Mouse (Mus musculus): Measurements from ENCODE around the gene Hnrnpl. TPM values are rescaled to one million over a fixed set of nuclear protein-coding genes. Genes with fewer than 3 reads are reported as not detected.

Hnrnpl gene
- 325 and 346 TPM in 2 replicates for polyA plus RNA-seq (2012; rRNA removed)

DNA sequence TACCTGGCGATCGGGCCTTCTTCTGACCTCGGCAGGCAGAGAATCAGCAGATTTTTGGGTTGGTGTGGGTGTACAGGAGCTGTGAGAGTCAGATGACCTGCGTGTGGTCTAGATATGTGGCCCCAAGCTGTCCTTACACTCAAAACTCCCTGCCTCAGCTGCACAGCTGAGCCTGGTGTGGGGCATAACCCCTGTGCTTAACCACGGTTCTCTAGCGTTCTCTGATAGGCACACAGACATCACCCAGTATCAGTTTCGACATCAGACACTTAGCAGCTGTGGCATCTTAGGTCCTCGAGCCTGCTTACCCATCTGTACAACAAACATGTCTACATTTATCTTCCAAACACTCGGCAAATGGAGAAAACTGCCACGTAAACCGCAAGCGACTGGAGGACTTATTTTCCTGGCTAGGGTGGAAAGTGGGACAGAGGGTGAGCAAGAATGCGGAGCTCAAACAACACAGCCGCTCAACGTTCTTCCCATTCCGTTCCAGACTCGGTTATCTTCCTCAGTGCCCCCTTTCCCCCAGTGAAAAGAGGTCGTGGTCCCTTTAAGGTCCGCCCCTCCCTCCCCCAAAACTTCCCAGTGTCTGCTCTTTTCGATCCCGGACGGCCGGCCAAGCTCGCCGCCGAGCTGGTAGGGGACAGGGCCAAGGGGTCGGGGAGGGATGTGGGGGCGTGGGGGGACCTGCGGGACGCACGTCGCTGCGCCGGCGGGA is at the start of gene Hnrnpl:
TSS of gene Hnrnpl (plus strand) at position 321 of the 721 bp plus-strand sequence.
- DNase-seq (ENCODE audit: low spot score), result no peak

DNA sequence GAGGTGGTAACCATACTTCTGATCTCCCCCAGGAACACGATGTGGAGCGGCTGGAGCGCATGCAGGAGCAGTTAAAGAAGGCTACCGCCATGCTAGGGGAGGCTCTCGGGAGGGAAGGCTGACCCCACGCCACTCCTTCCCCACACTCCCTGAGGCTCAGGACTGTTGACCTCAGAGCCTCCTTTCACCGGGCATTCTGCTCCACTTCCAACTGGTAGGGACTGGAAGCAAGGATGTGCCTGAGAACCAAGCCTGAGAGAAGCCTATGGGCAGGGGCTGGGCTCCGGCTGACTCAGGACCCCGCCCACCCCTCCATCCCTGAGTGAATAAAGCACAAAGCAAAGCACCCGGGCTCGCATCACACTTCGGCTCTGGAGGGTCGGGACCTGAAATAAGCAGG is 49.7 kb upstream of the Hnrnpl start:
- DNase-seq (ENCODE audit: low spot score), result no peak

DNA sequence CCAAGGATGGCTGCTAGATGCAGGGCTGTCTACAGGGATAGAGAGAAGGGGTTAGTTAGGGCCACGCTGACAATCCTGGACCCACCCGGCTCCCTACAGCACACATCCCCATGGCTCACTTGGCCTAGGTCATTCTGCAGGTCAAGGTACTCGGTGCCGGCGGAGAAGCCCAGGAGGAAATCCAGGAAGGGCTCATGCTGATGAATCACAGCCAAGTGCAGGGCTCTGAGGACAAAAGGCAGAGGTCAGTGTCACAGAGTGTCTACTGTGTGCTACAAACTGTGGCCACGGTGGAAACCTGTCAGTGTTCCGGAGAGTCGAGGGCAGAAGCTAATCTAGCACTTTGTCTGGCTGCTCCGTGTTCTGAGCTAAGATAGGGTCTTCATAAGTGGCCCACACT is 46.4 kb upstream of the Hnrnpl start:
- no peak for DNase-seq (ENCODE audit: low spot score)

DNA sequence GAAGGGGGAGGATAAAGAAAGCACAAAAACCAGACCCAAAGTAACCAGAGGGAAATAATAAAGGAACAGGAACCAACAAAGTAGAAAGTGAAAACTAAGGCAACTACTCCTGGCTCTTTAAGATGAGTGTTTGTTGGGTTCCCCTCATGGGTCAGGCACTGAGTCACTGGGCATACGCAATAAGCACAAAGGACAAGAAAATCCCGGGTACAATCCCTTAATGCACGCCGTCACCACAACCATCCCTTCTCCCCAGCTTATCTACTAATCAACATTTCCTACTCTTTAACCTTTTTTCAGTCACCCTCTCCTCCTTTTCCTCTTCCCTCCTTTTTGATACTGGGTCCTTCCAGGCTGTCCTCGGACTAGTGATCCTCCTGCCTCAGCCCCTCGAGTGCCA is 43.1 kb upstream of the Hnrnpl start:
- DNase-seq (ENCODE audit: low spot score), result no peak

DNA sequence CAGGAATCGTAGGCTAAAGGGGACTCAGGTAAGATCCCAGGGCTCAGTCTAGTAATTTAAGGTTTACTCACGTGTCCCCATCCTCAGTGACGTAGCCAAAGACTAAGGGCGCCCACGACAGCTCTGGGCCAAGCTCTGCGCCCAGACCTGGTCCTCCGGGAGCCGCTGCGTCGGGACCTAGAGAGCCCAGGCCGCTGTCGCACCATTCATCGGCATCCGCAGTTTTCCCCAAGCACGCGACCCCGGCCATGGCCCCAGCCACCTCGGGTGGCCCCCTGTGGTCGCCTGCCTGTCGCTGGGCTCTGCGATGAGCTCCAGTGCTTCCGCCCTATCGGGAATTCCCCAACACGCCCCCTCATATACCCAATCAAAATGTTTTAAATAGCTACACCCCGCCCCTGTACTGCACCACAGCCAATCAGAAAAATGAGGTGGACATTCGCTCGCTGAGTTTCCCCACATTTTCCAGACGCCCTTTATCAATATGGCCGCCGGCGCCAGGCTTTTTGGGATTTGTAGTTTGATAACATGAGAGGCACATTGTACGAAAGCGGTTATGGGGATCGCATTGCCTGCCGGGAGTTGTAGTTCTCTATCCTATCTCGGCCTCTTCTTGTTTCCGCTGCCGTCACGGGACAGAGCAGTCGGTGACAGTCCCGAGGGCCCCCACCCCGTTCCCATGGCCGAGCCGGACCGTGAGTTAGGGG is 42.0 kb upstream of the Hnrnpl start, which contains the start of gene Sirt2:
TSS of gene Sirt2 (plus strand) at position 563 of the 707 bp plus-strand sequence.
- peak; percentile 79 for DNase-seq (ENCODE audit: low spot score)

DNA sequence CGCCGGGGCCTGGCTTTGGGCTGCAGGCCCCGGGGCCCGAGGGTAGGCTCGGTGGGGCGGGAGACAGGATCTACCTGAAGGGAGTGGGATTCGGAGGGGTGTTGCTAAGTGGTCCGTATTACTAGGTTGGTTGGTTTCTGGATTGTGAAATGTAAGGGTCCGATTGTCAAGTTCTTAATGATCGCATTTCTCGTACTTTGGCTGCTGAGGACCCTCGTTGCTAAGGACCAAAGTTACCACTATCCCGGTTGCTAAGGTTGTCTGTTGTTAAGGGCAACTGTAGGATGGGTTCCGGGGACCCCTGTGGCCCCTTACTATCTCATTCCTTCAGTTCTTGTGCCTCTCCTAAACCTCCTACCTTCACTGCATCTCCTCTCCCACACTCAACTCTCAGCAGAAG is 41.4 kb upstream of the Hnrnpl start:
- DNase-seq (ENCODE audit: low spot score), result no peak

DNA sequence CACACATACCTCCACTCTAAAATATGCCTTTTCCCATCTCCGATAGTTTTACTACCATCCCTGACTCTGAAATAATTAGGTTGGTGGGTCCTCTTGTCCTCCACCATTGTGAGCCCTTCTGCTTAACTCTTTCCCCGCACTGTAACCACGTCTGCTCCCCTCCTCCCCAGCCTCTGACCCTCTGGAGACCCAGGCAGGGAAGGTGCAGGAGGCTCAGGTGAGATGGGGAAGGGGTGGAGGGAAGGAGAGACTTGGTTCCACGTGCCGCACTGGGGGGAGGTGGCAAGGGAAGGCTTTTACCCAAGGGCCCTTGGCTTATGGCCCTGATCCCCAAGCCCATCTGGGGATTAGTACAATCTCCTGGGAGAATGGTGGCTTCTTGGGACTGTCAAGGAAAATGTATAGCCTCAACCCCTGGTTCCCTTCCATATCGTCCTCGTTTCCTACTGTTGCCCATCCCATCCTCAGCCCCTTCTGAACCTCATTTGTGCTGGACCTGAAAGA is 40.8 kb upstream of the Hnrnpl start, which contains the start of gene Nfkbib:
TSS of gene Nfkbib (minus strand) at position 51 of the 504 bp plus-strand sequence.
- DNase-seq (ENCODE audit: low spot score), result no peak

DNA sequence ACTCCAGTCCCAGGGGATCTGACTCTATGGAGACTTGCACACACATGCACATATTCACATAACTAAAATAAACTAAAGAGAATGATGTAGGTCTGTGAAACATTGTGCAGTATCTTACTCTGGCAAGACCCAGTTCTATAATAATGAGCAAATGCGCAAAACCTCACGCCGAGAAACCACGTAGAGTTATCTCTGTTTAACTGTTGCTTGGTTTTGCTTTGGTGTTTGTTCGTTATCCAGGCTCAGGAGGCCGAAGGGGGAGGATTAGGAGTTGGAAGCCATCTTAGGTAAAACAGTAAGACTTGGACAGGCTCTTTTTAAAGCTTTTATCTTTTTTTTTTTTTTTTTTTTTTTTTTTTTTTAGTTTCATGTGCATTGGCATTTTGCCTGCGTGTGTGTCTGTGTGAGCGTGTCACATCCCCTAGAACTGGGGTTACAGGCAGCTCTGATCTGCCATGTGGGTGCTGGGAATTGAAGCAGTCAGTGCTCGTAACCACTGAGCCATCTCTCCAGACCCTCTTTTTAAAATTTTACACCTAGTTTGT is 38.9 kb upstream of the Hnrnpl start:
- DNase-seq (ENCODE audit: low spot score), result no peak

DNA sequence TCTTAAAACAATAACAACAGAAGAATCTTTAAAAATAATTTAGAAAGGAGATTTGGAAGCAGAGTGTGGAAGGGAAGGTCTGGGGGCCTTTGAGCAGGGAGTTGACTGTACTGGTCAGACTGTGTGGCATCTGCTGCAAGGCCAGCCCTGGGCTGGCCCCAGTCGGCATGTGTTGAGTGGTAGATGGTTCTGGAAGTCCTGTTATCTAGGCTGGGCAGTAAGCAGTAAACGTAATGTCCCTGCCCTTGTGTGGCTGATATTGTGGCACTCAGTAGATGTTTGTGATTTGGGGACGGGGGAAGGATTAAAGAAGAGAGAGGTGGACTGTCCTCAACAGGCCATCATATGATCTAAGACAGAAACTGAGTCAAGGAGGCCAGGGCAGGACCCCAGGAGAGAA is 38.0 kb upstream of the Hnrnpl start:
- DNase-seq (ENCODE audit: low spot score), result no peak

DNA sequence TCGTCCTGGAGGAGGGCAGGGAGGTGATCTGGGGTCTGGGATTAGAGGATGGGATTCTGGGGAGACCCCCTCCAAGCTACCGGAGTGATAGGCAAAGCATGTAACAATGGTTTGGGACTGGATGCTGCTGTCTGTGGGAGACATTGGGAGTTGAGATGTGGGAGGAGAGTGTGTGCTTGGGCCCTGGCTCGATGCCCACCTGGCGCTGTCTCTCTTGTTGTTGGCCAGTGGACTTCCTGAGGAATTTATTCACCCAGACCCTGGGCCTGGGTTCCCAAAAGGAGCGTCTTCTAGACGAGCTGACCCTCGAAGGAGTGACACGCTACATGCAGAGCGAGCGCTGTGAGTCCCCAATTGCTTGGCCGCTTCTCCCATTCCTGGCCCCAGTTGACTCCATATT is 36.5 kb upstream of the Hnrnpl start:
- no peak for DNase-seq (ENCODE audit: low spot score)

DNA sequence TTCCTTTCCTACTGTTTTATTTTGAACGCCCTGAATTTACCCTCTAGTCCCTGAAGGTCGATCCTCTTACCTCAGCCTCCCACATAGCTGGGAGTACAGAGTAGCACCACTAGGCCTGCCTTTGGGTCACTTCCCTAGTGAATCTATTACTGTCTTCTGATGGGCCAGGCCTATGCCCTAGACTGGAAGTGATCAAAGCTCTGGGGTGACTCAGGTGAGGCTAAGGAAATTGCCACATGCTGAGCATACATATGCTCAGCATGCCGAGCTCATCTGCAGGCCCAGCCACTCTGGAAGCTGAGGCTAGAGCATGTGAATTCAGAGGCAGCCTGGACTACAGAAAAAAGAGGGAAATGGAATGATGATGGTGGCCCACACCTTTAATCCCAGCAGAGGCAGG is 35.2 kb upstream of the Hnrnpl start:
- DNase-seq (ENCODE audit: low spot score), result no peak

DNA sequence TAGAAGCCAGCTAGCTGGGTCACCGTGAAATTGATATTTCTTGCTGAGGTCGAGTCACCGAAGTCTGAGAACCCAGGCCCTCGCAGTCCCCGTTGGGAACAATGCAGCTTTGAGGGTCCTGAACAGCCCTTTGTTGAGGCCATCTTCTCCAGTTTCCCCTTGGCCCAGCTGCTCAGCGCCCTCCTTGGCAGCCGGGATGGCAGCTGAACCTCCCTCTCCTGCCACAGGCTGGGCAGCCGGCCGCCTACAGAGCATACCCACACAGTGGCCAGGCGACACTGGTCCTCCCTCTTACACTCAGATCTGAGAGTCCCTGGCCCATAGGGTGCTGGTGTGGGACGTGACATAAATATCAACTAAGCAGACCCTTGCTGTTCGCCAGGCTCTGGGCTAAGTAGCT is 34.2 kb upstream of the Hnrnpl start:
- no peak for DNase-seq (ENCODE audit: low spot score)

DNA sequence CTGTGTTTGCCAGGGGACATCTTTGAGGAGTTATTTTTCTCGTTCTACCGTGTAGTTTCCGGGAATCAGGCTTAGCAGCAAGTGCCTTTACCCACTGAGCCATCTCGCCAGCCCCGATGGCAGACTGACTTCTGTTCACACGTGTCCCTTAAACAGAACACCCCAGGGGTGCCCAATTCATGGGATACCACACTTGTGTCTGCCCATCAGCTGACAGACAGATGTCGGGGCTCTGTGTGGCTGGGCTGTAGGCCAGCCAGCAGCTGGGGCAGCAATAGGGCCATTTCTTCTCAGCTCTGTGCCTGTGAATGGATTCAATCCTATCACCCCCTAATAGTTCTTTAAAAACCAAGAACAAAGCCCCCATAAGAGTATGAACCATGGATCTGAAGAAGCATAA is 33.2 kb upstream of the Hnrnpl start:
- DNase-seq (ENCODE audit: low spot score), result no peak

DNA sequence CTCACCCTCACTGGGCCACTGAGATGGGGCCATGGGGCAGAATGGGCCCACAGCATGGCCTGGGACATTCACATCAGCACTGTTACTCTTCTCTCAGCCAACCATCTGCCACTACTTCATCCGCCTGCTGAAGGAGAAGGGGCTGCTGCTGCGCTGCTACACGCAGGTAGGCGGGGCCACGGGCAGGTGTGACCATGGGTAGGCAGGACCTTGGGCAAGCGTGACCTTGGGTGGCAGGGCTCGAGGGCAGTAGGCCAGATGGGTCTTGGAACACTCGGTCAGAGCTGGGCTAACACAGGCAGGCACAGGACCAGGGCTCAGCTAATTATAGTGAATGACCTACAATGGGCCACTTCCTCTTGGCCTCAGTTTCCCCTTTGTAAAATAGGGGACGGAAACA is 29.5 kb upstream of the Hnrnpl start:
- DNase-seq (ENCODE audit: low spot score), result no peak

DNA sequence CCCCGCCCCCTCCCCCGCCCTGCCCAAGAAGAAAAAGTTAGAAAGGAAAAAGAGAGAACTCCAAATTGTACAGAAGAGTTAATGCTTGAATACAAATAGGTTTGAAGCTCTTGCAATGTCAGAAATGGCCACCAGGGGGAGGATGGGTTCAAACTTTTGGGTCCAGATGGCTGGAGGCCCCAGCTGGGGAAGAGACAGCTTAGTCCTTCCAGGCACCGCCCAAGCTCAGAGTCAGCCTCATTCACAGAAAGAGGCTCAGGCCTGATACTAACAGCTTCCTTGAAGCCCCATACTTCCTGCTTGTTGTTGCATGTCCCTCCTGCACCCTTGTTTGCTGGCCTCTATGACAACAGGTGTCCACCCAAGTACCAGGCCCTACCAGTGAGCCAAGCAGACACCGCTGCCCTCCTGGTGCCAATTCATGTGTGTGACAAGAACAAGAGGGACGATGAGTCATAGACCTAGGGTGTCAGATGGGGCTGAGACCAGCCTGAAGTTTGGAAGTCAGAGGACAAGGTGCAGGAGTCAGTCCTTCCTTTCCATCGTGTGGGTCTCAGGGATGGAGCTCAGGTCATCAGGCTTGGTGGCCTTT is 28.2 kb upstream of the Hnrnpl start:
- DNase-seq (ENCODE audit: low spot score), result peak; percentile 69

DNA sequence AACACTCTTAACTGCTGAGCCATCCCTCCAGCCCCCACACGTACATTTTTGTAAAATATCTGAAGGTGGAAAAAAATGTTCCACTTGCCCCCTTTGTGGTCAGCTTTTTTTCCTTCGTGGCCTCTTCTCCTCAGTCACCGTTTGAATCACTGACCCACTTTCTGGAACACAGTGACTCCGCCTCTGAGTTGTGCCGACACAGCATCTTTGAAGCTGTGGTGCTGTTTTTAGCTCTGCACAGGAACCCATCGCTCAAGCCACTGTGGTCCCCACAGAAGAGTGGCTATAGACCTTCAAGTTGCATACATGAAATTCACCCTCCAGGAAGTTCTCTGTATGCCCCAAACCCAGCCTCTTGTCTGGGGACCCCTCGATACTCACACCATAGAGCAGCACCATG is 27.5 kb upstream of the Hnrnpl start:
- no peak for DNase-seq (ENCODE audit: low spot score)

DNA sequence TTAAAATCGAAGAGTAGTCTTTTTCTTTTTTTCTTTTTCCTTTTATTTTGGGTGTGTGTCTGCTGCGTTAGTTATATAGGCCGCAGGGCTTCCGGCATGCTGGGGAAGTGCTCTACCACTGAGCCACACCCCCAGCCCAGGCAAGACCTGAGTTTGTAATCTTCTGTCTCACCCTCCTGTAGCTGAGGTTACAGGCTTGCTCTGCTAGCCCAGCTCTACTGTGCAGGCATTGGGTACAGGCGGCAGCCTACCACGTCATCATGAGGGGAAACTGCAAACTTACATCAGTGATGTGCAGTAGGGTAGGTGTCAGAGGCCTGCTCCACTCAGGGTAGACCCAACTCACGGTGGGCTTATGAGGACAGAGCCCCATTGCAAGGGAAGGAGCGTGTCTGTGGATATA is 27.1 kb upstream of the Hnrnpl start:
- no peak for DNase-seq (ENCODE audit: low spot score)

DNA sequence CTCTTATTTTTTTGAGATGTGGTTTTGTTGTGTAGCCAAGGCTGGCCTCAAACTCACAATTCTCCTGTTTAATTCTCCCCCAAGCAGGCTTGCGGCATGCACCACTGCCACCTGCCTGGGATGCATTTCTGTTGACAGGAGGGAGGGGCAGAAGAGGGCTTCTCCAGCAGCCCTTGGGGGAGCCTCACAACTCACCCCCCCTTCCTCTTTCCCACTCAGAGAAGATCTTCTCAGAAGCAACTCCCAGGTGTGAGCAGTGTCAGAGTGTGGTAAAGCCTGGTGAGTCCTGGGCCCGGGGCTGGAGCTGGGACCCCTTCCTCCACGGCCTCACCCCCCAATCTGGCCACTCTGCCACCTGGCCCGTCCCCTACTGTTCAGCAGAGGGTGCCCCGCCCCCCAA is 23.2 kb upstream of the Hnrnpl start:
- no peak for DNase-seq (ENCODE audit: low spot score)

DNA sequence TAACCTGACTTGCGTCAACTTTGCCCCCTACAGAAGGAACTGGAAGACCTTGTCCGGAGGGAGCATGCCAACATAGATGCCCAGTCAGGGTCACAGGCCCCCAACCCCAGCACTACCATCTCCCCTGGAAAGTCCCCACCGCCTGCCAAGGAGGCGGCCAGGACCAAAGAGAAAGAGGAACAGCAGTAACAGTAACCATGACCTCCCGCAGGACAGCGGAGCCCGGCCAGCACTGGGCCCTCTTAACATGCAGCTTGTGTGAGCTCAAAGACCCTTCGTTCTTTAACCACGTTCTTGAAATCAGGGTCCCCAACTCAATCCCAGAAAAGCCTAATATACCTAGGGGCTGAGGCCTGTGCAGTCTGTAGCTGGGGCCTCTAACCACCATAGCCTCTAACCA is 20.5 kb upstream of the Hnrnpl start:
- DNase-seq (ENCODE audit: low spot score), result no peak

DNA sequence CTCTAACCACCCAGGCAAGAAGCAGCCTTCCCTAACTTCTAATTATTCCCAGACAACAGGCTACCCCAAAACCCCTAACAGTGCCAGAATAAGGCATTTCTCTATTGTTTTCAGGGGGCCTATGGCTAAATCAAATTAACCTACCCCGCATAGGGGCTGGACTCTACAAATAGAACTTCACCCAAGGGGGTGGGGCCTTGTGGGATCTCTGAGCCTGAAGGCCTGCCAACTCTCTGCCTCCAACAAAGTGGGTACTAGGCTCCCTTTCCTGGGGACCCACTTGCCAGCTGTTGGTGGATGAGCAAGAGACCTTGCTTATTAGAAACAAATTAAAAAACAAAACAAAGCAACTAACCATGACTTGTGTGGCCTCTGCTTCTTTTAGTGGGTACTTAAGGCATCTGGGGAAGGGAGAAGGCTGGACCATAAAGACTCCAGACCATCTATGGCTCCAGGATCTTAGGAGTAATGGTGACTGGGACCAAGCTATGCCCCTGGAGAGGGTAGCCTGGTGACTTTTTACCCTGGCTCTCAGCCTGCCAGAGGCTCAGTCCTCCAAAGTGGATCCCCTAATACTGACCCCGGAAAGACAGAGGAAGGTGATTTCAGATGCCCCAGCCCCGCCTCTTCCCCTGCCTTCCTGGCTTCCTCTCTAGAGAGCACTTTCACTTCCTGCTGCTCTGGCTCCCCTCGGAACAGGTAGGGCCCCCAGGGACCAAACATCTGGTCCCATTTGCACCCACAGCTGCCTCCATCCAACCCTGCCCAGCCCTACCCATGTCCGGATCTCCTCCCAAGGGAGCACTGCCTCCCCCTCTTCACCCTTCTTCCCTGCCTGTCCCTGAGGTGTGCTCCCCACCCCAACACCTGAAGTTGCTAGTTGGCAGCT is 19.8 kb upstream of the Hnrnpl start, which contains the start of gene Rinl:
TSS of gene Rinl (plus strand) at position 663 of the 889 bp plus-strand sequence.
- no peak for DNase-seq (ENCODE audit: low spot score)

DNA sequence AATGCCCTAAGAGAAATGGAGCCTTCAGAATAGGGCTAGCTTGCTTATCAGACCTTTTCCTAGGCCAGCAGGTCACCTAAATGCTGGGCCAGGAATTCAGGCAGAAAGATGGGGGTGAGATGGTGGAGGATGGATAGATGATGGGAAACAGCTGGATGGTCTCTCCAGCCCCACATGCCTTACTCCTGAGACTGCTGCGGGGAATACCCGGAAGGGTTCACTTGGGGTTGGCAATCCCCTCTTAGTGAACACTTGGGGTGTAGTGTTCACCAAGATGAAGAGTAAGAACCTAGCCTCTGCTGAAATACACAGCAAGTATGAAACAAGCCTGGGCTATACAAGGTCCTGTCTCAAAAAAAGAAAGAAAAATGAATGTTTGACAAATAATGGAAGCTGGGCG is 19.1 kb upstream of the Hnrnpl start:
- no peak for DNase-seq (ENCODE audit: low spot score)
